Comparison of ENCODE assay signal across 14 mouse cellular contexts in the genomic region with DNA sequence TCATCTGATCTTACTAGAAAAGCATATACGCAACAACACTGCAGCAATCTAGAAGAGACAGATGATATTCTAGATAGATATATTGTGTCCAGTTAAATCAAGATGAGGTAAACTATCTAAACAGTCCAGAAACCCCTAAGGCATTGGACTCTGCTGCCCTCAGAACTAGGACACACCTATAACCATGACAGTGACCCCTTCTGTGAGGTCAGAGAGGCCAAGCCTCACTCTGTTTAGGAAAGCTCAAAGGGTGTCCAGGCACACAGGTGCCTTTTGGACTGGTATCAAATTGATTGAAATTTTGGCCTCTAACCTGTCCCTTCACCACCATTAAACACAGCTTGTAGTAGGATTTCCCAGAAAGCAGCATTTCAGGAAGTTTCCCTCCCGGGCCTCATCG. TPM values are rescaled to one million over a fixed set of nuclear protein-coding genes. Genes with fewer than 3 reads are reported as not detected.
"Had no signal": no experiment of that assay in that cellular context is flagged by ENCODE, and none has a peak within 500 bp of the region (broad histone marks: within the 10 kb centered on the region; RNA-seq: fewer than 3 reads in every experiment).

No protein-coding gene starts in this region.

RNA-seq across cellular contexts. Expression of gene Zfp978, which starts 36.1 kb away (rescaled TPM):
- polyA plus RNA-seq: limb, embryonic 10.5 days; limb, embryonic 12.5 days; limb, embryonic 13.5 days; limb, embryonic 14.5 days; liver, adult 2 months; liver, postnatal 0 days; lung, adult 2 months; lung, postnatal 0 days; macrophage; midbrain, embryonic 10.5 days; midbrain, embryonic 12.5 days; midbrain, embryonic 15.5 days; midbrain, embryonic 16.5 days; midbrain, postnatal 0 days had no signal
